Mouse (Mus musculus) embryo, embryonic 11.5 days (tissue): Measurements from ENCODE around the gene Upk2.
A peak's percentile ranks its signal among the peaks of the same experiment; 100 is the strongest.
"Not testable (repeated sequence)": the region's sequence is repeated elsewhere in the genome, so short reads cannot be mapped to it uniquely, and the experiment has no call there.

Source experiments
- DNase-seq: peaks from one replicate; pipeline ENCODE4 v3.0.0-alpha.2; 2012; ENCODE audit warnings: low read depth, low spot score

Gene Upk2

GRCm38 (mm10) chr9:44468800-44469199 lies 14.0 kb upstream of the Upk2 start:
- no peak for DNase-seq

- DNase-seq: no peak
Observed at GRCm38 (mm10) chr9:44468224-44468623, 13.4 kb upstream of the Upk2 start.

GRCm38 (mm10) chr9:44461950-44462349 lies 7.2 kb upstream of the Upk2 start:
- DNase-seq: no peak

GRCm38 (mm10) chr9:44457035-44457742 lies 2.4 kb upstream of the Upk2 start:
- peak; percentile 77 for DNase-seq

- DNase-seq: peak; percentile 76
Observed at GRCm38 (mm10) chr9:44454132-44454890, 465 bp downstream of the Upk2 start.

GRCm38 (mm10) chr9:44450387-44450786 lies 4.4 kb downstream of the Upk2 start:
- no peak for DNase-seq

- DNase-seq: not testable (repeated sequence)
Observed at GRCm38 (mm10) chr9:44444402-44445025, 10.3 kb downstream of the Upk2 start.

GRCm38 (mm10) chr9:44440961-44441360 lies 13.8 kb downstream of the Upk2 start, which contains the start of gene Foxr1:
Gene Foxr1, minus strand, starts transcription at chr9:44441136.
- no peak for DNase-seq

- no peak for DNase-seq
Observed at GRCm38 (mm10) chr9:44435747-44436146, 19.0 kb downstream of the Upk2 start.

- DNase-seq: no peak
Observed at GRCm38 (mm10) chr9:44432577-44433185, 22.1 kb downstream of the Upk2 start.

GRCm38 (mm10) chr9:44423576-44423975 lies 31.2 kb downstream of the Upk2 start:
- no peak for DNase-seq

- no peak for DNase-seq
Observed at GRCm38 (mm10) chr9:44420280-44420898, 34.4 kb downstream of the Upk2 start.

GRCm38 (mm10) chr9:44419730-44420129 lies 35.0 kb downstream of the Upk2 start:
- not testable (repeated sequence) for DNase-seq

- no peak for DNase-seq
Observed at GRCm38 (mm10) chr9:44418519-44419385, 36.0 kb downstream of the Upk2 start, which contains the start of gene Ccdc84. Gene Ccdc84, minus strand, starts transcription at chr9:44418569.

GRCm38 (mm10) chr9:44417892-44418363 lies 36.8 kb downstream of the Upk2 start:
- DNase-seq: peak; percentile 84

GRCm38 (mm10) chr9:44417156-44417891 lies 37.5 kb downstream of the Upk2 start:
- DNase-seq: peak; percentile 14

GRCm38 (mm10) chr9:44412781-44413180 lies 42.0 kb downstream of the Upk2 start:
- no peak for DNase-seq

- DNase-seq: no peak
Observed at GRCm38 (mm10) chr9:44412306-44412705, 42.5 kb downstream of the Upk2 start.

GRCm38 (mm10) chr9:44411601-44412130 lies 43.1 kb downstream of the Upk2 start:
- DNase-seq: no peak
